In genomic region chr1:96773712-96774111, GRCm38 (mm10) we compare ENCODE assay signal across 13 mouse cellular contexts.
"Had no signal": no experiment of that assay in that cellular context is flagged by ENCODE, and none has a peak within 500 bp of the region (broad histone marks: within the 10 kb centered on the region; RNA-seq: fewer than 3 reads in every experiment).

No protein-coding gene starts in this region.

- H3K27ac ChIP-seq: kidney, postnatal 0 days; layer of hippocampus, adult 2 months; limb, embryonic 12.5 days; liver, embryonic 13.5 days; stomach, embryonic 15.5 days had no signal

- H3K4me1 ChIP-seq: limb, embryonic 12.5 days; liver, embryonic 13.5 days; stomach, embryonic 15.5 days had no signal

- H3K9ac ChIP-seq: limb, embryonic 12.5 days; liver, embryonic 13.5 days; stomach, embryonic 15.5 days had no signal

- H3K4me2 ChIP-seq: limb, embryonic 12.5 days; liver, embryonic 13.5 days; stomach, embryonic 15.5 days had no signal

- H3K9me3 ChIP-seq: limb, embryonic 12.5 days; liver, embryonic 13.5 days; stomach, embryonic 15.5 days had no signal

- H3K27me3 ChIP-seq: limb, embryonic 12.5 days; liver, embryonic 13.5 days; stomach, embryonic 15.5 days had no signal

- DNase-seq: kidney, adult 11 months; kidney, adult 9 months; kidney, postnatal 36 days; liver; liver, embryonic 13.5 days; lung, adult 18-20 months; right cerebral cortex, postnatal 14 days; thymus, adult 2 months; thymus, postnatal 25 days had no signal

- H3K36me3 ChIP-seq: limb, embryonic 12.5 days; liver, embryonic 13.5 days; stomach, embryonic 15.5 days had no signal

- H3K4me3 ChIP-seq: layer of hippocampus, adult 2 months; limb, embryonic 12.5 days; liver, embryonic 13.5 days; stomach, embryonic 15.5 days had no signal
